Mouse (Mus musculus) intestine, postnatal 0 days (tissue): ENCODE data around the gene Cldn14. TPM values are rescaled to one million over a fixed set of nuclear protein-coding genes. Genes with fewer than 3 reads are reported as not detected.

Experiments
- ATAC-seq: fragments of 200-750 bp; cut with Nextera tagmentation; 2 replicates; pipeline ENCODE4 v1.8.0; 2017; ENCODE audit warnings: mild to moderate bottlenecking, moderate TSS enrichment, moderate library complexity
- H3K27ac ChIP-seq: fragments of 300-500 bp; sonication (generic); 2 replicates; pipeline ENCODE4 v1.5.1; 2014; ENCODE audit warnings: mild to moderate bottlenecking, low read depth, low read length, moderate library complexity
- H3K27me3 ChIP-seq: fragments of 300-500 bp; sonication (generic); replicated peaks from 2 replicates; pipeline ENCODE4 v1.6.1; 2014; ENCODE audit warnings: low read length, mixed read lengths; ENCODE audit not compliant: control insufficient read depth, insufficient read depth
- H3K36me3 ChIP-seq: fragments of 300-500 bp; sonication (generic); 2 replicates; pipeline ENCODE4 v1.6.1; 2014; ENCODE audit warnings: mild to moderate bottlenecking, moderate library complexity; ENCODE audit not compliant: control insufficient read depth, insufficient read depth
- H3K4me1 ChIP-seq: fragments of 300-500 bp; sonication (generic); replicated peaks from 2 replicates; pipeline ENCODE4 v1.6.1; 2014; ENCODE audit warnings: antibody characterized with exemption, low read length, mixed read lengths; ENCODE audit not compliant: control insufficient read depth, insufficient read depth
- H3K4me2 ChIP-seq: fragments of 300-500 bp; sonication (generic); replicated peaks from 2 replicates; pipeline ENCODE4 v1.6.1; 2014; ENCODE audit warnings: low read depth, mild to moderate bottlenecking, moderate library complexity
- H3K4me3 ChIP-seq: fragments of 300-500 bp; sonication (generic); 2 replicates; pipeline ENCODE4 v1.5.1; 2014; ENCODE audit warnings: low read depth, low read length
- H3K9ac ChIP-seq: fragments of 300-500 bp; sonication (generic); 2 replicates; pipeline ENCODE4 v1.6.1; 2014; ENCODE audit warnings: mild to moderate bottlenecking, low read depth, low read length
- H3K9me3 ChIP-seq: fragments of 300-500 bp; sonication (generic); 2 replicates; pipeline ENCODE4 v1.6.1; 2016; ENCODE audit warnings: mixed run types; ENCODE audit not compliant: control insufficient read depth
- CTCF ChIP-seq: sonication (generic); IDR thresholded peaks from 2 replicates; pipeline ENCODE4 v1.5.1; 2016; ENCODE audit warnings: low read depth, mild to moderate bottlenecking, control low read depth, antibody characterized with exemption, moderate library complexity
- WGBS: fragments of 180-500 bp; shearing (Covaris S2); extraction: QIAGEN DNeasy Blood & Tissue Kit; methylation state at CpG from one replicate; pipeline ENCODE4 v1.1.7; 2014; 5-methylcytosine and 5-hydroxymethylcytosine counted together
- polyA plus RNA-seq: library from polyadenylated mRNA; unstranded; fragments of >200 nt; fragmentation: Nextera tagmentation; extraction: Ambion mirVana; gene quantifications from 2 replicates; pipeline ENCODE4 v1.2.1, GENCODE M21; 2015

Gene Cldn14
- polyA plus RNA-seq, 1 experiment from 2014 or later, result 2.3 TPM

GRCm38 (mm10) chr16:93906156-93907014, 102.3 kb downstream of the Cldn14 start:
- no peak for ATAC-seq
- Histone ChIP-seq H3K27me3 (no peaks in the 10 kb centered on the region), H3K4me2 (no peak overlapping the region), H3K36me3 (peaks cover 12% of the 10 kb centered on the region; the same call in 1 of the 2 replicates), H3K4me3 (no peak overlapping the region), H3K4me1 (no peaks in the 10 kb centered on the region), H3K9ac (no peak overlapping the region), H3K27ac (no peak overlapping the region), H3K9me3 (no peaks in the 10 kb centered on the region)
- peak; percentile 98 for TF ChIP-seq CTCF
- 57% methylated on average over 11 of the region's 11 CpGs for WGBS

DNA sequence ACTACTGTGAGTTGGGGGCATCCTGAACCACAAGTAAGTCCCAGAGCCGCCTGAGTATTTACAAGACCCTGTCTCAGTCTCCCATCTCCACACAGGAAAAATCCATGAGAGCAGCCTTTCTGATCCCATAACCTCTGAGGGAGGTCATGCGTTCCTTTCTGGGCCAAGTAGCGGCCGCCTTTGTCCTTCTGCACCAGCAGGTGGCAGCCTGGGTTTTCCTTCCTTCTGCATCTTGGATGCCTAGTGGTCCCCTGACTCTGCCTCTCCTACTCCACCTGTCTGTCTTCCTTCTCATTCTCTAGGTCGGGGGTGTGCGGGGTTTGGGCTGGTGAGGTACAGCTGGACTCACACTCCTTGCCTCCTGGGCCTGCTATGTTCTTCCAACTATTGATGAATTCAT, 105.6 kb downstream of the Cldn14 start:
- Histone ChIP-seq H3K27me3 (no peaks in the 10 kb centered on the region), H3K36me3 (peaks cover 20% of the 10 kb centered on the region; the same call in 1 of the 2 replicates), H3K9me3 (no peaks in the 10 kb centered on the region), H3K27ac (no peak overlapping the region), H3K4me2 (no peak overlapping the region), H3K9ac (no peak overlapping the region), H3K4me3 (no peak overlapping the region), H3K4me1 (no peaks in the 10 kb centered on the region)
- peak; percentile 68 for TF ChIP-seq CTCF
- ATAC-seq, result no peak
- 81% methylated on average over 6 of the region's 6 CpGs for WGBS

DNA sequence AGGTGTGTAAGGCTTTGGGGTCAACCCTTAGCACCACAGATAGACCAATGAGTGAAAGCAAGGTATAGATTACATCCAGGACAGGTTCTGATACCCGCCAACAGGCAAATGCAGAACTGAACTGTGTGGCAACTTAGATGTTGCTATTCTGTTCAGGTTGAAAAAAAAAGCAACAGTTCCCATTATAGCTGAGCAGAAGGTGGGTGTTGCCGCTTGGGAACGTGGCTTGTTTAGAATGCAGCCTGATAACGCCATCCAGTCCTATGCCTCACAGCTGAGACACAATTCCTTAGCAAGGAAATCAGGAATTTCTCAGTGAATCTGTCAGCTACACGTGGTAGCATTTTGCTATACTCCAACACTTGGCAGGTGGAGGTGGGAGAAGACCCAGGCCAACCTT, 115.4 kb downstream of the Cldn14 start:
- WGBS, result 78% methylated on average over 5 of the region's 5 CpGs
- no peak overlapping the region for H3K4me2 ChIP-seq
- H3K9ac ChIP-seq, result no peak overlapping the region
- no peaks in the 10 kb centered on the region for H3K4me1 ChIP-seq
- H3K27me3 ChIP-seq, result no peaks in the 10 kb centered on the region
- H3K4me3 ChIP-seq, result no peak overlapping the region
- H3K36me3 ChIP-seq, result peaks cover 31% of the 10 kb centered on the region; the same call in 1 of the 2 replicates
- no peaks in the 10 kb centered on the region for H3K9me3 ChIP-seq
- ATAC-seq, result no peak
- H3K27ac ChIP-seq, result no peak overlapping the region
- TF ChIP-seq CTCF, result no peak

GRCm38 (mm10) chr16:93890948-93891604, 117.6 kb downstream of the Cldn14 start:
- Histone ChIP-seq H3K27ac (no peak overlapping the region), H3K4me1 (no peaks in the 10 kb centered on the region), H3K4me2 (no peak overlapping the region), H3K4me3 (no peak overlapping the region), H3K9me3 (no peaks in the 10 kb centered on the region), H3K27me3 (no peaks in the 10 kb centered on the region), H3K9ac (no peak overlapping the region), H3K36me3 (peaks cover 31% of the 10 kb centered on the region; the same call in 1 of the 2 replicates)
- 88% methylated on average over 12 of the region's 12 CpGs for WGBS
- TF ChIP-seq CTCF, result no peak
- ATAC-seq, result no peak

- H3K4me2 ChIP-seq, result no peak overlapping the region
Observed at GRCm38 (mm10) chr16:93888481-93888880, 120.2 kb downstream of the Cldn14 start.

DNA sequence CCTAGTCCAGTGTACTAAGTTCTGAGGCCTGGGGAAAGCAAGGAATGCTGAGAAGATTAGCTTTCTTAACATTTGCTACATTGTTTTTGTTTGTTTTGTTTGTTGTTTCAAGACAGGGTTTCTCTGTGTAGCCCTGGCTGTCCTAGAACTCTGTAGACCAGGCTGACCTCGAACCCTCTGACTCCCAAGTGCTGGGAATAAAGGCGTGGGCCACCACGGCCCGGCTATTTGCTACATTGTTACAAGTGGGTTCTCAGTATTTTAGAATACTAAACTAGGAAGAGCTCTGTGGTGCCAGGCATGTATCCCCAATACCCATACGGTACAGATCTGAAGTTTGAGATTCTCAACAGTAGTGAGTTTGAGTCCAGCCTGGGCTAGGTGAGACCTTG, 123.9 kb downstream of the Cldn14 start:
- Histone ChIP-seq H3K36me3 (peaks cover 8% of the 10 kb centered on the region; the same call in 1 of the 2 replicates), H3K27me3 (no peaks in the 10 kb centered on the region), H3K9ac (peak overlapping the region; percentile 65), H3K4me3 (peak overlapping the region; percentile 87), H3K4me1 (no peaks in the 10 kb centered on the region), H3K27ac (no peak overlapping the region), H3K4me2 (peak overlapping the region; percentile 96), H3K9me3 (no peaks in the 10 kb centered on the region)
- TF ChIP-seq CTCF, result no peak
- WGBS, result 50% methylated on average over 5 of the region's 5 CpGs
- no peak for ATAC-seq

More at GRCm38 (mm10) chr16:93888481-93888880, 120.2 kb downstream of the Cldn14 start:
- Histone ChIP-seq H3K27me3 (no peaks in the 10 kb centered on the region), H3K4me1 (no peaks in the 10 kb centered on the region), H3K9ac (no peak overlapping the region), H3K36me3 (peaks cover 23% of the 10 kb centered on the region; the same call in 1 of the 2 replicates), H3K27ac (no peak overlapping the region), H3K9me3 (no peaks in the 10 kb centered on the region), H3K4me3 (no peak overlapping the region)
- no peak for ATAC-seq
- no peak for TF ChIP-seq CTCF
- whole genome bisulfite sequencing, result 87% methylated on average over 6 of the region's 6 CpGs
